Mouse (Mus musculus): ENCODE data around the gene Ephb2.

The Ephb2 gene

GRCm38 (mm10) chr4:136835621-136836386 is at the start of gene Ephb2:
Gene Ephb2 (minus strand): TSS chr4:136835988.
- peak; percentile 83 for DNase-seq (ENCODE audit: low read depth, low spot score)

GRCm38 (mm10) chr4:136878601-136879000 is 42.8 kb upstream of the Ephb2 start:
- peak; percentile 62 for DNase-seq (ENCODE audit: low read depth, low spot score)

GRCm38 (mm10) chr4:136878171-136878570 is 42.4 kb upstream of the Ephb2 start:
- peak; percentile 68 for DNase-seq (ENCODE audit: low read depth, low spot score)

- DNase-seq (ENCODE audit: low read depth, low spot score), result peak; percentile 61
These were observed 41.2 kb upstream of the Ephb2 start for GRCm38 (mm10) chr4:136876971-136877370.

- DNase-seq (ENCODE audit: low read depth, low spot score), result peak; percentile 47
These were observed 39.2 kb upstream of the Ephb2 start for GRCm38 (mm10) chr4:136875012-136875411.

GRCm38 (mm10) chr4:136868371-136868770 is 32.6 kb upstream of the Ephb2 start:
- no peak for DNase-seq (ENCODE audit: low read depth, low spot score)

- DNase-seq (ENCODE audit: low read depth, low spot score), result peak; percentile 10
These were observed 32.0 kb upstream of the Ephb2 start for GRCm38 (mm10) chr4:136867690-136868345.

- DNase-seq (ENCODE audit: low read depth, low spot score), result no peak
These were observed 29.7 kb upstream of the Ephb2 start for GRCm38 (mm10) chr4:136865531-136865930.

GRCm38 (mm10) chr4:136864751-136865470 is 29.1 kb upstream of the Ephb2 start:
- no peak for DNase-seq (ENCODE audit: low read depth, low spot score)

- DNase-seq (ENCODE audit: low read depth, low spot score), result peak; percentile 31
These were observed 27.7 kb upstream of the Ephb2 start for GRCm38 (mm10) chr4:136863517-136863916.

- no peak for DNase-seq (ENCODE audit: low read depth, low spot score)
These were observed 26.6 kb upstream of the Ephb2 start for GRCm38 (mm10) chr4:136862411-136862810.

- no peak for DNase-seq (ENCODE audit: low read depth, low spot score)
These were observed 26.0 kb upstream of the Ephb2 start for GRCm38 (mm10) chr4:136861806-136862205.

GRCm38 (mm10) chr4:136860022-136860421 is 24.2 kb upstream of the Ephb2 start:
- DNase-seq (ENCODE audit: low read depth, low spot score), result no peak

- DNase-seq (ENCODE audit: low read depth, low spot score), result no peak
These were observed 19.3 kb upstream of the Ephb2 start for GRCm38 (mm10) chr4:136855081-136855480.

- no peak for DNase-seq (ENCODE audit: low read depth, low spot score)
These were observed 17.2 kb upstream of the Ephb2 start for GRCm38 (mm10) chr4:136852989-136853388.

- no peak for DNase-seq (ENCODE audit: low read depth, low spot score)
These were observed 16.3 kb upstream of the Ephb2 start for GRCm38 (mm10) chr4:136852119-136852518.

GRCm38 (mm10) chr4:136848565-136848964 is 12.8 kb upstream of the Ephb2 start:
- DNase-seq (ENCODE audit: low read depth, low spot score), result peak; percentile 65

GRCm38 (mm10) chr4:136847166-136847565 is 11.4 kb upstream of the Ephb2 start:
- no peak for DNase-seq (ENCODE audit: low read depth, low spot score)

- DNase-seq (ENCODE audit: low read depth, low spot score), result no peak
These were observed 7.0 kb upstream of the Ephb2 start for GRCm38 (mm10) chr4:136842802-136843201.

- DNase-seq (ENCODE audit: low read depth, low spot score), result no peak
These were observed 6.2 kb upstream of the Ephb2 start for GRCm38 (mm10) chr4:136842033-136842432.

GRCm38 (mm10) chr4:136841056-136841455 is 5.3 kb upstream of the Ephb2 start:
- DNase-seq (ENCODE audit: low read depth, low spot score), result peak; percentile 89

- DNase-seq (ENCODE audit: low read depth, low spot score), result no peak
These were observed 2.7 kb upstream of the Ephb2 start for GRCm38 (mm10) chr4:136838462-136838861.
